Mouse (Mus musculus) heart, embryonic 14.5 days (tissue): ENCODE data around the gene Gabra4. TPM values are rescaled to one million over a fixed set of nuclear protein-coding genes. Genes with fewer than 3 reads are reported as not detected.

Experiments used
- polyA plus RNA-seq: library from polyadenylated mRNA; unstranded; fragments of >200 nt; fragmentation: Nextera tagmentation; extraction: Ambion mirVana; gene quantifications from 2 replicates; pipeline ENCODE4 v1.2.1, GENCODE M21; 2014

Gene Gabra4
- polyA plus RNA-seq, 1 experiment from 2014 or later: 5.2 TPM

Other genes with a start within 250 kb of the Gabra4 start
- gene Cox7b2, start 110.1 kb downstream of the Gabra4 start, polyA plus RNA-seq: 0.42 TPM in 2 replicates
- gene Gabrb1, start 195 bp downstream of the Gabra4 start, polyA plus RNA-seq: 0.89 and 1.1 TPM in 2 replicates